In genomic region chr7:138497202-138497601, GRCm38 (mm10) we compare ENCODE assay signal across 11 mouse cellular contexts.
A peak's percentile ranks its signal among the peaks of the same experiment; 100 is the strongest.
DNase-seq lines count a peak whose midpoint lies in the region; ATAC-seq lines count a peak whose summit lies in the region.
"Had no signal": no experiment of that assay in that cellular context is flagged by ENCODE, and none has a peak within 500 bp of the region (broad histone marks: within the 10 kb centered on the region; RNA-seq: fewer than 3 reads in every experiment).

No protein-coding gene starts in this region.

- DNase-seq in embryo, embryonic 10 days (ENCODE audit: low spot score) = peak; percentile 43
- DNase-seq in embryo, embryonic 9.5 days (ENCODE audit: extremely low spot score) = no peak
- peak; percentile 22 to 42 for DNase-seq in layer of hippocampus, postnatal 10 days (ENCODE audit: low spot score in 2 of 2)
- no peak for DNase-seq in layer of hippocampus, adult 8-10 months (ENCODE audit: low spot score in 2 of 2)
- peak; percentile 45 for DNase-seq in ES-CJ7 (ENCODE audit: low read depth, low spot score)
- DNase-seq in limb, embryonic 11.5 days (ENCODE audit: low spot score) = peak; percentile 28
- DNase-seq in ovary, postnatal 10 days (ENCODE audit: low spot score) = no peak

- WGBS in limb, embryonic 11.5 days = 62% methylated on average over 6 of the region's 6 CpGs

- no peaks in the 10 kb centered on the region for H3K36me3 ChIP-seq in limb, embryonic 11.5 days (ENCODE audit: control insufficient read depth, insufficient read depth, low read length)
- H3K36me3 ChIP-seq: heart, embryonic 15.5 days had no signal

- no peak overlapping the region for H3K4me3 ChIP-seq in limb, embryonic 11.5 days (ENCODE audit: low read depth, low read length)
- H3K4me3 ChIP-seq: erythroblast, embryonic 14.5 days; heart, embryonic 15.5 days had no signal

- H3K27me3 ChIP-seq in limb, embryonic 11.5 days (ENCODE audit: control insufficient read depth, insufficient read depth, low read length) = no peaks in the 10 kb centered on the region
- H3K27me3 ChIP-seq: heart, embryonic 15.5 days had no signal

- H3K4me1 ChIP-seq in limb, embryonic 11.5 days (ENCODE audit: control insufficient read depth, insufficient read depth, low read length) = no peaks in the 10 kb centered on the region
- H3K4me1 ChIP-seq: heart, embryonic 15.5 days had no signal

- no peaks in the 10 kb centered on the region for H3K9me3 ChIP-seq in limb, embryonic 11.5 days (ENCODE audit: control insufficient read depth, low read length)
- H3K9me3 ChIP-seq: heart, embryonic 15.5 days had no signal

- H3K4me2 ChIP-seq in limb, embryonic 11.5 days (ENCODE audit: low read depth, severe bottlenecking) = no peak overlapping the region
- H3K4me2 ChIP-seq: heart, embryonic 15.5 days had no signal

- ATAC-seq in limb, embryonic 11.5 days (ENCODE audit: insufficient number of reproducible peaks, low FRiP score, low TSS enrichment, low read depth) = no peak
- ATAC-seq in inflammation-experienced regulatory T-cells, adult 6 months = no peak

- no peak overlapping the region for H3K27ac ChIP-seq in limb, embryonic 11.5 days (replicated peaks; ENCODE audit: low read depth, low read length)
- H3K27ac ChIP-seq: heart, embryonic 15.5 days; macrophage had no signal

- no peak overlapping the region for H3K9ac ChIP-seq in limb, embryonic 11.5 days (ENCODE audit: low read length)
- H3K9ac ChIP-seq: heart, embryonic 15.5 days had no signal

Comparison
In these comparisons a context has a peak if more than half of its experiments do, and no peak if none do; other contexts are left out.
1. DNase-seq: peak in embryo, embryonic 10 days (single experiment), layer of hippocampus, postnatal 10 days (2 of 2), ES-CJ7 (single experiment) and limb, embryonic 11.5 days (single experiment); none in embryo, embryonic 9.5 days (single experiment), layer of hippocampus, adult 8-10 months (0 of 2) and ovary, postnatal 10 days (single experiment).